Mouse (Mus musculus): ENCODE data around the gene Cd70.

- TF ChIP-seq CTCF (IDR thresholded peaks at IDR 0.05; ENCODE audit: control insufficient read depth, insufficient read depth, low read length) = no peak
- no peak for TF ChIP-seq POLR2A (IDR thresholded peaks at IDR 0.05; ENCODE audit: borderline replicate concordance, control insufficient read depth, low read depth, low read length)
Measured at GRCm38 (mm10) chr17:57099629-57100325, 49.8 kb downstream of the Cd70 start.
